Mouse (Mus musculus) erythroblast, embryonic 14.5 days (primary cell): ENCODE measurements around the gene Sh3rf3. TPM values are rescaled to one million over a fixed set of nuclear protein-coding genes. Genes with fewer than 3 reads are reported as not detected.

Experiments
- H3K27me3 ChIP-seq: 2 replicates; pipeline ENCODE4 v1.6.1; 2012; ENCODE audit warnings: inconsistent platforms; ENCODE audit not compliant: control insufficient read depth
- H3K36me3 ChIP-seq: 2 replicates; pipeline ENCODE4 v1.6.1; 2012; ENCODE audit warnings: mild to moderate bottlenecking, inconsistent platforms; ENCODE audit not compliant: control insufficient read depth
- H3K4me1 ChIP-seq: 2 replicates; pipeline ENCODE4 v1.6.1; 2012; ENCODE audit warnings: inconsistent platforms; ENCODE audit not compliant: control insufficient read depth
- H3K4me3 ChIP-seq: replicated peaks from 2 replicates; pipeline ENCODE3; 2012; ENCODE audit warnings: moderate library complexity, mild to moderate bottlenecking, inconsistent platforms
- H3K9me3 ChIP-seq: 2 replicates; pipeline ENCODE4 v1.6.1; 2012; ENCODE audit warnings: low read length, inconsistent platforms, mixed read lengths; ENCODE audit not compliant: control insufficient read depth
- GATA1 ChIP-seq: IDR thresholded peaks from 2 replicates; pipeline ENCODE4 v1.6.1; 2012; ENCODE audit warnings: low read length, inconsistent platforms, mixed read lengths
- TAL1 ChIP-seq: IDR thresholded peaks from 3 replicates; pipeline ENCODE4 v1.6.1; 2012; ENCODE audit warnings: low read length, inconsistent platforms, mixed read lengths
- polyA plus RNA-seq: library from polyadenylated mRNA; stranded (reverse); fragments of >175 nt; gene quantifications from 2 replicates; pipeline ENCODE4 v1.2.3, GENCODE M21; 2012

Gene Sh3rf3
- polyA plus RNA-seq, 1 experiment, result not detected

GRCm38 (mm10) chr10:58921643-58922188, 108.6 kb downstream of the Sh3rf3 start:
- H3K4me1 ChIP-seq, result no peaks in the 10 kb centered on the region

GRCm38 (mm10) chr10:58922216-58922829, 109.2 kb downstream of the Sh3rf3 start:
- no peak overlapping the region for H3K4me3 ChIP-seq
- no peak for TF ChIP-seq TAL1
- TF ChIP-seq GATA1, result no peak
- no peaks in the 10 kb centered on the region for H3K9me3 ChIP-seq
- no peaks in the 10 kb centered on the region for H3K4me1 ChIP-seq
- H3K36me3 ChIP-seq, result no peaks in the 10 kb centered on the region
- H3K27me3 ChIP-seq, result no peaks in the 10 kb centered on the region

More at GRCm38 (mm10) chr10:58921643-58922188, 108.6 kb downstream of the Sh3rf3 start:
- H3K36me3 ChIP-seq, result no peaks in the 10 kb centered on the region
- H3K27me3 ChIP-seq, result no peaks in the 10 kb centered on the region
- no peaks in the 10 kb centered on the region for H3K9me3 ChIP-seq
- no peak for TF ChIP-seq GATA1
- no peak for TF ChIP-seq TAL1
- H3K4me3 ChIP-seq, result no peak overlapping the region

- TF ChIP-seq GATA1, result no peak
- Histone ChIP-seq H3K4me1 (no peaks in the 10 kb centered on the region), H3K4me3 (no peak overlapping the region), H3K27me3 (no peaks in the 10 kb centered on the region), H3K36me3 (no peaks in the 10 kb centered on the region), H3K9me3 (no peaks in the 10 kb centered on the region)
These were observed 109.8 kb downstream of the Sh3rf3 start for GRCm38 (mm10) chr10:58922993-58923392.

GRCm38 (mm10) chr10:58926578-58926977, 113.4 kb downstream of the Sh3rf3 start:
- H3K4me1 ChIP-seq, result no peaks in the 10 kb centered on the region
- no peaks in the 10 kb centered on the region for H3K9me3 ChIP-seq
- no peaks in the 10 kb centered on the region for H3K36me3 ChIP-seq
- no peaks in the 10 kb centered on the region for H3K27me3 ChIP-seq
- H3K4me3 ChIP-seq, result no peak overlapping the region
- no peak for TF ChIP-seq TAL1

- H3K4me1 ChIP-seq, result no peaks in the 10 kb centered on the region
- TF ChIP-seq TAL1 (no peak), GATA1 (no peak)
- H3K9me3 ChIP-seq, result no peaks in the 10 kb centered on the region
- no peaks in the 10 kb centered on the region for H3K27me3 ChIP-seq
- no peaks in the 10 kb centered on the region for H3K36me3 ChIP-seq
- H3K4me3 ChIP-seq, result no peak overlapping the region
These were observed 115.8 kb downstream of the Sh3rf3 start for GRCm38 (mm10) chr10:58928952-58929442.

GRCm38 (mm10) chr10:58932151-58932773, 119.1 kb downstream of the Sh3rf3 start:
- no peaks in the 10 kb centered on the region for H3K4me1 ChIP-seq
- no peaks in the 10 kb centered on the region for H3K27me3 ChIP-seq
- no peaks in the 10 kb centered on the region for H3K9me3 ChIP-seq
- H3K4me3 ChIP-seq, result no peak overlapping the region
- TF ChIP-seq TAL1 (no peak), GATA1 (no peak)
- H3K36me3 ChIP-seq, result no peaks in the 10 kb centered on the region

- Histone ChIP-seq H3K4me3 (no peak overlapping the region), H3K9me3 (no peaks in the 10 kb centered on the region), H3K4me1 (no peaks in the 10 kb centered on the region), H3K36me3 (no peaks in the 10 kb centered on the region), H3K27me3 (no peaks in the 10 kb centered on the region)
- no peak for TF ChIP-seq GATA1
- TF ChIP-seq TAL1, result no peak
These were observed 122.4 kb downstream of the Sh3rf3 start for GRCm38 (mm10) chr10:58935606-58936005.

GRCm38 (mm10) chr10:58936441-58936860, 123.3 kb downstream of the Sh3rf3 start:
- TF ChIP-seq TAL1 (no peak), GATA1 (no peak)
- no peak overlapping the region for H3K4me3 ChIP-seq
- no peaks in the 10 kb centered on the region for H3K9me3 ChIP-seq
- no peaks in the 10 kb centered on the region for H3K27me3 ChIP-seq
- H3K36me3 ChIP-seq, result no peaks in the 10 kb centered on the region
- no peaks in the 10 kb centered on the region for H3K4me1 ChIP-seq

- H3K36me3 ChIP-seq, result no peaks in the 10 kb centered on the region
- no peak for TF ChIP-seq GATA1
- no peak for TF ChIP-seq TAL1
These were observed 124.4 kb downstream of the Sh3rf3 start for GRCm38 (mm10) chr10:58937521-58937920.

More at GRCm38 (mm10) chr10:58937521-58937920, 124.4 kb downstream of the Sh3rf3 start:
- no peaks in the 10 kb centered on the region for H3K4me1 ChIP-seq
- no peak overlapping the region for H3K4me3 ChIP-seq
- H3K9me3 ChIP-seq, result no peaks in the 10 kb centered on the region
- no peaks in the 10 kb centered on the region for H3K27me3 ChIP-seq
